Mouse (Mus musculus): ENCODE data around the gene Zfp385c.
A peak's percentile ranks its signal among the peaks of the same experiment; 100 is the strongest.

The Zfp385c gene

DNA sequence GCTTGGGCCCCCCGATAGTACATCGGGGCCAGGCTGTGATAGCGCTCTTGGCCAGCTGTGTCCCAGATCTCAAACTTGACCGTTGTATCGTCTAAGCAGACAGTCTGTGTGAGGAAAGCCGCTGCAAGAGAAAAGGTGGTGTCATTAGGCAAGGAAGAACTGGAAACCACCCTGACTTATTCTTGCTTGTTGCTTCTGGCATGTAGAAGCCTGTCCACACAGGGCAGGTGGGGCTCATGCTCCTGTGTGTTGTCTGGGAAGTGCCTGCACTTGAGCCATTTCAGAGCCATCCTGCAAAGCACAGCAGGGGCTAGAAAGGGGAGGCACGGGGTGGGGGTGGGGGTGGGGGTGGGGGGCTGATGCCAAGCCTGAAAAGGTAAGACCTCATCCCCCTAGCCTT lies 26.2 kb upstream of the Zfp385c start:
- no peak for DNase-seq (ENCODE audit: low spot score)

DNA sequence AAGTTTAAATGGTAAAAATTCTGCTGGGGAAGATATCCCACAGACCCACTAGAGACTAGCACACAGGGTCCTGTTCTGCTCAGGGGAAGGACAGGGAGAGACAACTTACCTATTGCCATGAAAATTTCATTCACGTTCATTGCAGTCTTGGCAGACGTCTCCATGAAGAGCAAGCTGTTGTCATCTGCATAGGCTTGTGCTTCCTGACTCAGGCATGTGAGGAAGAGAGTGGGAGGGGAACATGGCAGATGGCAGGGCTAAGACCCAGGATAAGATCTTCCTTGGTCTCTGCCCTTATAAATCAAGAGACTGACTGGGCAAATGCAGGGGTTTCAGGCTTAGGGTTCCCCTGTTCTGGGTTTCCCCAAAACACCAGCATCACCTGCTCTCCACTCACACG lies 24.4 kb upstream of the Zfp385c start:
- DNase-seq (ENCODE audit: low spot score), result no peak

DNA sequence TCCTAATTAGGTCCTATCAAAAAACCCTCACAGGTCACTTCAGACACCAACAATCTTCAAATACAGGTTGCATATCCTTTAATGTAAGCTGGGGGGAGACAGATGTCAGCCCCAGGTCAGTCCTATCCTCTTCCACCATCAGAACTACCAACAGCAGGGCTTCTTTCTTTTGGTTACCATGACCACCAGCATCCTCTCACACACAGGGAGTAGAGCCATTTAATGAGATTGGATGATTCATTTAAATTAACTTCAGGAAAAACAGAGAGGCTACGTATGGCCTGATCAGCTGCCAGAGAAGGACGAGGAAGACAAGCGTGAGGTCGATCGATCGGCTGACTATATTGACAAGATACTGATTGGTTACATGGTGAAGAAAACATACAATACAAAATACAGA lies 22.7 kb upstream of the Zfp385c start:
- DNase-seq (ENCODE audit: low spot score), result no peak

DNA sequence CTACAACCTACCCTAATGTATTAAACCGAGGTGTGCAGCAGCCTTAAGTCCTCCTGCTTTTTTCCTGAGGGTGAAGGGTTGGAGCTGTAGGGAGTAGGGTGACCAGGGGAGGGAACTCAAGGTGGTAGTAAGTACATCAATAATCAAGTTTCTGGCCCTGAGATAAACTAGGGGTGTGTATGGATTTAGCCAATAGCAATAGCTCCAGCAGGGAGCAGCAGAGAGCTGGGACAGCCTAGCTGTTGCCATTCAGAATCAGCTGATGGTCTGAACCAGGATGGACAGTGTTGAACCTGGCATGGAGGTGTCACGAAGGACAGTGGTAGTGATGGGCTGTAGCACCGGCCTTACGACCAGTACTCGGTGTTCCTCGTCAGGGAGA lies 22.3 kb upstream of the Zfp385c start:
- DNase-seq (ENCODE audit: low spot score), result no peak

DNA sequence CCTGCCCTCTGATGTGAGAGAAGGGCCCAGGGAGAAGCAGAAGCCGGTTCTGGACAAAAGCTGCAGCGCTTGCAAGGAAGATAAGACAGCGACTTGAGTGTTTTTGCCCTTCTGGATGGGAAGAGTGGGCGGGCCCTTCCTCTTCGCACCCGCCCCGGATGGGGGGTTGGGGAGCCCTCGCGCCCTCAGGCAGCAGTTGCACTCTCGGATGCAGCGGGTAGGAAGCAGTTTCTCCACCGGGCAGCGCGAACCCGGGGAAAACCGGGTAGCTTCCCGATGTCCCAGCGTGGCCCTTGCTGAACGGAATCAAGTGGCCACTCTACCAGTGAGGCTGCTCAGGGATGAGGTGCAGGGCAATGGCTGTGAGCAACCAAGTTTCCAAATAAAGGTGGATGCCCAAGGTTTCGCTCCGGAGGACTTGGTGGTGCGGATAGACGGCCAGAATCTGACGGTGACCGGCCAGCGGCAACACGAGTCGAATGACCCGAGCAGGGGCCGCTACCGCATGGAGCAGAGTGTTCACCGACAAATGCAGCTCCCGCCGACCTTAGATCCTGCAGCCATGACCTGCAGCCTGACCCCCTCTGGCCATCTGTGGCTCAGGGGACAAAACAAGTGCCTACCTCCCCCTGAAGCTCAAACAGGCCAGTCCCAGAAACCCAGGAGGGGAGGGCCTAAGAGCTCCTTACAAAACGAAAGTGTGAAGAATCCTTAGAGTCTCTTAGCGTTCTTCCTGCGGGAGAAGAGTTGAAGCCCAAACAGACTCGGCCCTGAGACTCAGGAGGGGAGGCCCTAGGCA lies 21.7 kb upstream of the Zfp385c start, which contains the start of gene Hspb9:
Gene Hspb9 (plus strand): TSS at position 116 of the 799 bp plus-strand sequence.
- DNase-seq (ENCODE audit: low spot score), result peak; percentile 69

DNA sequence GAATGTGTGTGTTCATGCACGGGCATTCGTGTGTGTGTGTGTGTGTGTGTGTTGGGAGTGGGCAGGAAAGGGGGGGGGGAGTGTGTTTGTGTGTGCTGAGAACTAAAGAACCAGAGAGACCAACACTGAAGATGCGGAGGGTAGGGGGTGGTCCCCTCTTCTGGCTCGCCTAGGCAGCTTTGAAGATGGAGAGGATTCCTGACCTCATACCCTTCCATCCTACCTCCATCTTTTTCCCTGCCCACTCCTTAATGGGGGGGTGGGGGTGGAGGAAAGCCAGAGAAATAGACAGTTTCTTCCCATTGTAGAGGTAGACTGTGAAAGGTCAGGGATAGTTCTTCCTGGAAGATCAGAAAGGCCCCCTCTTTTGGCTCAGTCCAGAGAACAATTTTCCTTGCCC lies 20.9 kb upstream of the Zfp385c start:
- DNase-seq (ENCODE audit: low spot score), result no peak

DNA sequence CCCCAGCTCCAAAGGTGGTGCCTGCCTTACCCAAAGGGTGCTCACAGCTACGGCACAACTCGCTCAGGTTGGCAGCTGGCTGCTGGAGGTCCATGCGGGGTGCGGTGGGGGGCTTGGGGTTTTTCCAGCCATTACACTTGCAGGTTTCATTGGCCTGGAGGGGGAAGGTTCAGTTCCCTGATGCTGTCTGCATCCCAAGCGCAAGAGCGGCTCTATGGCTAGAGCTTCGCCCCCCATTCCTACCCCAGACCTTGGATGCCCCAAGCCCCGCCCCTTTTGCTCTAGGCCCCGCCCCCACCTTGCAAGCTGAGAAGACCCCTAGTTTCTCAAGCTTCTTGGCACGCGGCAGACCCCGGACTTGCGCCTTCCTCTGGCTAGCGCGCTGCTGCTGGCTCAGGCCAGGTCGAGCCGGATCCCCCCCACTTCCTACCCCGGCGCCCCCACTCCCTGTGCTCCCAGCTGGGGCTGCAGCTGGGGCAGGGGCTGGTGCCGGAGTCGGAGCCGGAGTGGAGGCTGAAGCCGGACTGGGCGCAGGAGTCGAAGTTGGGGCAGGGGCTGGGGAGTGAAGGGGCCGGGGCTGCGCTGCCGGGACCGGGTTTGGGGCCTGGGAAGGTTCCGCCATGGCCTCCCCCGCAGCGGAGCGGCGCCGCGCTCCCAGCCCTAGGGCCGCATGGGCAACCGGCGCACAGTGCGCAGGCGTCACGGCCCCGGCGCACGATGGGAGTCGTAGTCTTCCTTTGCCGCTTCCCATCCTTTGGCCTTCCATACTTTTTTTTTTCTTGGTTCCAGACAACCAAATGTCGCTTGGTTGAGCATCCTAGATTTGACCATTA lies 19.7 kb upstream of the Zfp385c start, which contains the start of gene Kat2a:
Gene Kat2a (minus strand): TSS at position 683 of the 833 bp plus-strand sequence.
- peak; percentile 76 for DNase-seq (ENCODE audit: low spot score)

DNA sequence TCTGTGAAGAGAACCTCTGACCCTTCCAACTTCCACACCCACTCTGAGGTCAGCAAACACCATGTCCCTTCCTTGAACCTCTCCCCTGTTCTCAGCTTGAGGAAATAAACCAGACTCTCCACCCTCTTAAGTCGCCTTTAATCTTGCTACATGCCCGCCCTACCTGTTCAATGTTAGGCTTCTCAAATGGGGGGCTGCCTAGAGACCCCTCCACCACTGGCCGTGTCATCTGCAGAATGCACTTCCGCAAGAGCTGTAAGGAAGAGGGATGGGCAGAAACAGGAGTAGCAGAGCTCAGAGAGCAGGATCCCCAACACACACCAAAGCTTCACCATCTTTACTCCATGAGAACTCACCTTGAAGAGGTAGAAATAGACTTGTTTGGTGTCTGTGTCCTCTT lies 18.7 kb upstream of the Zfp385c start:
- DNase-seq (ENCODE audit: low spot score), result no peak

DNA sequence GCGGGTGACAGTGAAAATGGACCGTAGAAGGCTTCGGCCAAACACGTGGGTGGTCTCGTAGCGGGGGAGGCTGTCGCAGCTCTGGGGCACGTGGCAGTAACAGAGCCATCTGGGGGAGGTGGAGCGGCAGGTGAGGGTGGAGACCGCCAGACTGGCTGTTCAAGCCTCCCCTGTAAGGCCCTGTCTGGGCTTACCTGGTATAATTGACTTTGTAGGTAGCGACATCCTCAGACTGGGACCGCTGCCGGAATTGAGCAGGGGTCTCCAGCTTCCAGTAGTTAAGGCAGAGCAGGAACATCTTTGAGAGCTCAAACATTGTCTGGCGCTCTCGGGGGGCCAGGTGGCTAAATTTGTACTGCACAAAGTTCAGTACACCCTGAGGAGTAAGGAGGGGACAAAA lies 18.3 kb upstream of the Zfp385c start:
- DNase-seq (ENCODE audit: low spot score), result no peak

DNA sequence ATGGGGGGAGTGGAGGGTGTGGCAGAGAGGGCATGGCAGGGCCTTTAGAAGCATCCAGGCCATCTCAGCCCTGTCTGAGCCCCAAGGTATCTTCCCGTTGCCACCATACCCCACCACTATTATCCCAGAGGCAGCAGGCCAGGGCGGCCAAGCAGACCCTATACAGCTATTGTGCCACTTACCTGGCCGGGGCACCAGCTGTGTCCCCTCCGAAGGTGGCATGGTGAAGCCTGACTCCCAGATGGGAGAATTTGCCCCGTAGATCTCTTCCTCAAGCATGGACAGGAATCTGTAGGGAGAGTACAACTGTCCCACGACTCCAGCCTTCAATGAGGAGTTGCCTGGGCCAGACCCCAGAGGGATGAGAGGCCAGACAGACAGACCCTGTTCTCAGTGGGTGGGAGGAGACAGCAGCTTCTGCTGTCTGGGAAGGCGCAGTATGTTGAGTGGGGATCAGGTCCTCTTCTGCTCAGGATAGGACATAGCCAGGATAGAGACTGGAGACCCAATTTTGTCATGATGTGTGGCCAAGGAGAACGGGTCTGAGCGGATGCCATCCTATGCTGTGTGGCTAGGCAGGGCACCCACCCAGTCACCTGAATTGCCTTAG lies 17.1 kb upstream of the Zfp385c start:
- DNase-seq (ENCODE audit: low spot score), result no peak

DNA sequence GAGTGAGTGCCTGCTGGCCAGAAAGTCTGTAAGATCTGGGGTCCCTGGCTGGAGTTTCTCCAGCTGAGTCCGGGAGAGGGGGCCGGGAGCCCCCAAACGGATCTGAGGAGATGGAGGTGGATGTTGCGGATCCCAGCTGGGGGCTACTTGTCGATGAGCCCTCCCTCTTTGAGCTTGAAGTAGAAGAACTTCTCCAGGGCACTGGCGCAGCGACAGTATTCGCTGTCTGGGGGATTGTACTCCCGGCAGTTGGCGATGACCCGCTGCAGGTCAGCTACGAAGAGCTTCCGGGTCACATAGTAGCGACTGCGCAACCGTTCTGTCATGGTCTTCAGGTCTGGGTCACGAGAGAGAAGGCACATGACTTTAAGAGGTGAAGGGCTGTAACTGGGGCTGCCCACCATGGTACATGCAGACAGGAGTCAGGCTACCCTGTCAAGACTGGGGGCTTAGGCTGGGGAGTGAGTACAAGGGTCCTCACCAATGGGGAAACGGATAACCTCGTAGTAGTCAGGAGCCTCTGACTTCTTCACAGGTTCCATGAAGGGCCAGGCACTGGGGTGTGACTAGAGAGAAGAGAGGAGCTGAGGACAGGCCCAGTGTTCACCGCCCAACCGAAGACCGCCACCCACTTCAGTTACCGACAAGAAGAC lies 13.0 kb upstream of the Zfp385c start:
- no peak for DNase-seq (ENCODE audit: low spot score)

DNA sequence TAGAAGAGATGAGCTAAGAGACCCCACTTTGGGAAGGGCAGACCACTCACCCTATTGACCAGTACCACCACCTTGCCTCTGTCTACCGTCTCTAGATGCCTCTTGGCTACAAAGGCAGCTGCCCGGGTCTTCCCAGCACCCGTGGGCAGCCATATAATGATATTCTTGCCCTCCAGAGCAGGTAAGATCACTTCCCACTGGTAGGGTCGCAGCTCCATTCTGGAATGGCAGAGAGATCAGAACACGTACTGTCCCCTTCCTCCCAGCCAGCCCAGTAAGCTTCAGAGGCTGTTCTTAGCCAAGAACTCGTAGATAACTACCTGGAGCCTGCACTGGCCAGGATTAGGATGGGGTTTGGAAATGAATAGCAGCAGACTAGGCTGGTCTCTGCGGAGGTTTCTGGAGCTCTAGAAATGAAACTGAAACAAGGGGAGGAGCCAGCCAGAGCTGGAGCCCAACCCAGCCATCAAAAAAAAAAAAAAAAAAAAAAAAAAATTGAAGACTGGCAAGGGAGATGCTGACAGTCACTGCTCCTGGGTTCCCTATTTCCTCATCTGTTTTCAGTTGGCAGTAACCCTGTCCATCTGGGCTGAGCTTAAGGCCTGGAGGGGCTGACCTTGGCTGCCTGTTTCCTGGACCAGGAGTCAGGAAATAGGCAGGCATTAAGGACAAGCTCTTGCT lies 11.7 kb upstream of the Zfp385c start, which contains the start of gene Dhx58:
Gene Dhx58 (minus strand): TSS at position 421 of the 681 bp plus-strand sequence.
- no peak for DNase-seq (ENCODE audit: low spot score)

DNA sequence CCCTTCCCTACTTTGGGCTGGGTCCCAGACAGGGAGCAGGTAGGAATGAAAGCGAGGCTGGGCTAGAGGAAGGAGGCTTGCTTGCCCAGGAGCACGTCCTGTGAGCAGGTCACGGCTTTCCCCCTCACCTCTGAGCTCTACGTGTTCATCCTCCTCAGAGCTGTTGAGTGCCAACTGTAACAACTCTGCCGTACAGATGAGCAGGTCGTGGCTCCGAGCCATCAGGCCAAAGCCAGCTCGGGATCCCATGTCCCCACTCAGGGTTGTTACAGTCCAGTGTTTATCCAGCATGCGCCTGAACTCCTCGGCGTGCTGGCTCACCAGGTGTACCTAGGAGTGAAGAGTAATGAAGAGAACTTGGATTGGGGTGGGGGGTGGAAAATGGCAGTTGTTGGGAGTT lies 11.1 kb upstream of the Zfp385c start:
- no peak for DNase-seq (ENCODE audit: low spot score)

DNA sequence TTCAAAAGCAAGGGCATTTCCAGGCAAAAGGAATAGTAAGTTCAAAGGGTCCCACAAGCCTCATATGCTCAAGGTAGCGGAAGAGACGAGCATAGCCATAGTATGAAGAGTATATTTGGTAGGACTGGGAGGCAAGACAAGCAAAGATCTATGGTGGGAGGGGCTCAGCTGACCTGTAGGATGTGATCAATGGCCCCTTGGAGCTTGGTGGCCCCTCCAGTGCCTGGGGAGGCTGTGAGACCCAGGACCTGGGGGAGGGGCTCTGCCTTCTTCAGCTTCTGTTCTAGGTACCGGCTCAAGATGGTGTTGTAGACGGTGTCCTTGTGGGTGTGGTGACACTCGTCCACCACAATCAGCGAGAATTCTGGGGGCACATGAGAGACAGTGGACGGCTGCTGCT lies 10.7 kb upstream of the Zfp385c start:
- DNase-seq (ENCODE audit: low spot score), result no peak

DNA sequence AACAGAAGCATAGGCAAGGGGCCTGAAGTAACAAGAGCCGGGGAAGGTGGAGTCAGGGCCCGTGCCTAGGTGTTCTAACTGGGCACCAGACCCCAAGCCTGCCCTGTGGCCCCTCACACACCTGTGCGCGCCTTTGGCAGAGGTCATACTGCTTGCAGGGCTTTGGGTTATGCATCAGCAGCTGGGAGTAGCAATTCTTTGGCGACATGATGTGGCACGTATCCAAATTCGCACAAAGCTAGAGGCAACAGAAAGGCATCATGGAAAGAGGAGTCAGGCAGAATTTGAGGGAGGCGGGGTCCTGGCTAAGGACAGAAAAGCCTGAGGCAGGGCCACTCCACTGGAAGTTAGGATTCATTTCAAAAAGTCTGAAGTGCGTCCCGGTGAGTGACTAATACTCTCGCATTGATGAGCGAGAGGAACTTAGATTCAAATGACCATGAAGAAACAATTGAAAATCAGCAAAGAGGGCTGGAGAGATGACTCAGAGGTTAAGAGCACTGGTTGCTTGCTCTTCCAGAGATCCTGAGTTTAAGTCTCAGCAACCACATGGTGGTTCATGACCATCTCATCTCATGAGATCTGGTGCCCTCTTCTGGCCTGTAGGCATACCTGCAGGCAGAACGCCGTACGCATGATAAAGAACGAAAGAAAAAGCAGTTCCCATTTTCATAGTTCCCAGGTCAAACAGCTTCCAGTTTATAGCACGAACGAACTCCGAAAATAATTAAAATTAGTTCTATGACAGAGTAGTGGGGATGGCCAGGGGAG lies 10.0 kb upstream of the Zfp385c start:
- DNase-seq (ENCODE audit: low spot score), result no peak

DNA sequence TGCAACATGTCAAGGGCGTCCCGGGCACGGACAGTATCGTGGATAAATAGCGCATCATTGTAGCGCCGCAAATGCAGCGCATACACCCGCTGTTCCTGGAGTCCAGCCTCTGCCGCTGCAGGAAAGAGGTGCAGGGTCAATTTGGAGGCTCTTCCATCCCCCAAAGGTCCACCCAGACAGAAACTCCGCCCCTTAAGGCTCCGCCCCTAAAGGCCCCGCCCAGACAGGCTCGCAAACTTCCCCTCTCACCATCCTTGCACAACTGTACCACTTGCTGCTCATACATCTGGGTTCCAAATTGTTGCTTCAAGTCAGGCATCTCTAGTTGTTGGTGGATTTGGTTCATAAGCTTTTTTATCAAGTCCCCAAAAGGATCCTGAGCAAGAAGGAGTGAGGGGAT lies 9.0 kb upstream of the Zfp385c start:
- DNase-seq (ENCODE audit: low spot score), result peak; percentile 42

DNA sequence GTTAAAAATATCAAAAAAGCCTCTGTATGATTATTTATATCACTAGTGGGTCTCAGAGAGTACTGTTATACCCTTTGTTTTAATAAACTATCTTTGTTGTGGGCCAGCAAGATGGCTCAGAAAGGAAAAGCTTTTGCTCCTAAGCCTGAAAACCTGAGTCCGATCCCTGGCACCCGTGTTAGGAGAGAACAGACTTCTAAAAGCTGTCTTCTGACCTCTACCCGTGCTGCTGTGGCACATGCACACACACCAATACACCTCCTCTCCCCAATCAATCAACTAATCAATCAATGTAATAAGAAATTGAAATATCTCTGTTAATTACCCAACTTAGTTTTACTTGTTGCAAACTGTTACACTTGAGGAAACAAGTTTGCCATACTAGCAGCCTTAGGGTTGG lies 8.5 kb upstream of the Zfp385c start:
- no peak for DNase-seq (ENCODE audit: low spot score)

DNA sequence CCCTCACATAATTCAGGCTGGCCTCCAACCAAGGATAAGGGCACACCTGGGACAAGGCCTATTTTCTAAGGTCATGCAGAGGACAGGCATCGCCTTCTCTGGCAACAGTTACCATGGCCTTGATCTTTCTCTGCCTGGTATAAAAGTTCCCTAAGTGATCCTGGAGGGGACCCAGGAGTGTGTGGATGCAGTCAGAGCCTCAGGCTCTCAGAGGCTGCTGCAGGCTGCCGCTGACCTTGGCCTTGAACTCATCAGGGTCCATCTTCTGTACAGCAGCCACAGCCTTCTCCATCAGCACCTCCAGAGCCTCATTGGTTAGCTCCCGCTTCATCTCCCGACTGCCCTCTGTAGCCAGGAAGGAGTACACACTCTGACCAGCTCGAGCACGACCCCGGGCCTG lies 5.7 kb upstream of the Zfp385c start:
- DNase-seq (ENCODE audit: low spot score), result no peak

DNA sequence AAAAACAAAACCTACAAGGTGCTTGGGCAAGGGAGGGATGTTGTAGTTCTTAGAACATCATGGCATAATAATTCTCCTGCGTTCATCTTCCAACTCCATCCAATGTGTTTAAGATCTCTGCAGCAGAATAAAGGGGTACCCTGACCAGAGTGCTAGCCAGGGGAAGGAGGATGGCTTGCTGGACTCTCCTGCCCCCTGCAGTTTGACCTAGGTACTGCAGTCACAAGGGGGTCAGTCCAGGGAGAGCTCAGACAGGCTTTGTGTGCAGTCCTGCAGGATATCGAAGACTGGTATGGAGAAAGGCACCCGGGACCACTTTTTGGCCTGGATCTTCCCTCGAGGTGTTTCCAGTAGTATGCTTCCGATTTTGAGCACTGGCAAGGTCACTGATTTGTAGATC lies 2.7 kb upstream of the Zfp385c start:
- no peak for DNase-seq (ENCODE audit: low spot score)

DNA sequence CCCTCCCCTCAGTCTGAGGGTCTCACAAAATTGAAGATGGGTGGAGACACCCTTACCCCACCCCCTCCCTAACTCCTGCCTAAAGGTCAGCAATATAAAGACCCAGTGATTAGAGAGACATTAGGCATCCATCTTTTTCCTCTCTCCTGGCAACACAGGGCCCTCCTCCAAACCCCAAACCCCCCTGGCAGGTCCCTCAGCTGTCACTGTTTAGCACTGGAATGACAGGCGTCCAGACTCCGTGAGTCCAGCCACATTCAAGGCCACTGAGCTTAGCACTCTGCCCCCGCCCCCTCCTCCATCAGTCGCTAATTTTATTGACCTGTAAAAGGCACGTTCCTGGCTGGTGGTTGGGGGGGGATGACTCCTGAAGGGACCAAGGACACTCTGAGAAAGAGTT lies 899 bp upstream of the Zfp385c start:
- DNase-seq (ENCODE audit: low spot score), result no peak

DNA sequence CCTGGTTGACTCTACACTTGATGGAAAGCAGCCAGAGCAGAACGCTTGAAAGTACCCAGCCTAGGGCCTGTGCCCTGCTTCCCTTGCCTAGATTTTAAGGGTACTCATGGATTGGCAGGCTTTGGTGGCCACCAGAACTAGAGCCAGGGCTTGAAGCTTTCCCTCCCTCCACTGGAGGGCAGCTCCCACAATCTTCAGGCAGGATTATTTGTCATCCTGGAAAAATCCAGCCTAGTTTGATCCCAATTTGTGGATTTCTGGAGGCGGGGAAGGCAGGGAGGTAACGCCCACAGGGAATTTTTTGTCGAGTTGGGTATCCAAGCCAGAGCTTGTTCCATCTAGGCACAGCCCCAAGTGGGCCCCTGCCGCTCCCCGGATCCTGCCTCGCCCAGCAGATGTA lies 1.9 kb downstream of the Zfp385c start:
- DNase-seq (ENCODE audit: low spot score), result no peak

Measured in ovary, adult 18-20 months (tissue).